Mouse (Mus musculus) liver, postnatal 0 days (tissue): ENCODE results near the gene Aldh3b3. TPM values are rescaled to one million over a fixed set of nuclear protein-coding genes. Genes with fewer than 3 reads are reported as not detected.

Source experiments
- ATAC-seq: fragments of 200-750 bp; cut with Nextera tagmentation; 2 replicates; pipeline ENCODE4 v1.8.0; 2017; ENCODE audit warnings: mild to moderate bottlenecking, moderate library complexity
- DNase-seq: peaks from one replicate; pipeline ENCODE4 v3.0.0-alpha.2; 2016
- H3K27ac ChIP-seq: fragments of 300-500 bp; sonication (generic); 2 replicates; pipeline ENCODE4 v1.5.1; 2014; ENCODE audit warnings: antibody characterized with exemption, moderate library complexity, mild to moderate bottlenecking, low read depth
- H3K27me3 ChIP-seq: fragments of 300-500 bp; sonication (generic); 2 replicates; pipeline ENCODE4 v1.6.1; 2014; ENCODE audit warnings: low read length, control low read depth, mixed read lengths; ENCODE audit not compliant: insufficient read depth
- H3K36me3 ChIP-seq: fragments of 300-500 bp; sonication (generic); replicated peaks from 2 replicates; pipeline ENCODE4 v1.6.1; 2014; ENCODE audit warnings: mild to moderate bottlenecking, control low read depth, low read length, moderate library complexity, mixed read lengths; ENCODE audit not compliant: insufficient read depth
- H3K4me1 ChIP-seq: fragments of 300-500 bp; sonication (generic); 2 replicates; pipeline ENCODE4 v1.6.1; 2014; ENCODE audit warnings: antibody characterized with exemption, mild to moderate bottlenecking, control low read depth; ENCODE audit not compliant: insufficient read depth
- H3K4me2 ChIP-seq: fragments of 300-500 bp; sonication (generic); 2 replicates; pipeline ENCODE4 v1.6.1; 2014; ENCODE audit warnings: low read depth, mild to moderate bottlenecking, low read length, moderate library complexity, mixed read lengths
- H3K4me3 ChIP-seq: fragments of 300-500 bp; sonication (generic); 2 replicates; pipeline ENCODE4 v1.5.1; 2014; ENCODE audit warnings: low read depth, low read length
- H3K9ac ChIP-seq: fragments of 300-500 bp; sonication (generic); replicated peaks from 2 replicates; pipeline ENCODE4 v1.6.1; 2014; ENCODE audit warnings: mild to moderate bottlenecking, moderate library complexity
- H3K9me3 ChIP-seq: fragments of 300-500 bp; sonication (generic); 2 replicates; pipeline ENCODE4 v1.6.1; 2016; ENCODE audit warnings: mild to moderate bottlenecking, control low read depth, low read length, mixed read lengths
- CTCF ChIP-seq: sonication (generic); IDR thresholded peaks from 2 replicates; pipeline ENCODE4 v1.5.1; 2016; ENCODE audit warnings: antibody characterized with exemption, low read depth
- EP300 ChIP-seq: IDR thresholded peaks from 2 replicates; pipeline ENCODE4 v1.6.1; 2016; ENCODE audit warnings: antibody characterized with exemption, low read depth, mild to moderate bottlenecking
- WGBS: fragments of 180-500 bp; shearing (Covaris S2); extraction: QIAGEN DNeasy Blood & Tissue Kit; methylation state at CpG from one replicate; pipeline ENCODE4 v1.1.7; 2014; ENCODE audit not compliant: insufficient replicate concordance; 5-methylcytosine and 5-hydroxymethylcytosine counted together
- polyA plus RNA-seq: library from polyadenylated mRNA; unstranded; fragments of >200 nt; fragmentation: Nextera tagmentation; extraction: Ambion mirVana; gene quantifications from 2 replicates; pipeline ENCODE4 v1.2.1, GENCODE M21; 2015

The Aldh3b3 gene
- polyA plus RNA-seq, 1 experiment from 2014 or later, result 0.13 TPM

DNA sequence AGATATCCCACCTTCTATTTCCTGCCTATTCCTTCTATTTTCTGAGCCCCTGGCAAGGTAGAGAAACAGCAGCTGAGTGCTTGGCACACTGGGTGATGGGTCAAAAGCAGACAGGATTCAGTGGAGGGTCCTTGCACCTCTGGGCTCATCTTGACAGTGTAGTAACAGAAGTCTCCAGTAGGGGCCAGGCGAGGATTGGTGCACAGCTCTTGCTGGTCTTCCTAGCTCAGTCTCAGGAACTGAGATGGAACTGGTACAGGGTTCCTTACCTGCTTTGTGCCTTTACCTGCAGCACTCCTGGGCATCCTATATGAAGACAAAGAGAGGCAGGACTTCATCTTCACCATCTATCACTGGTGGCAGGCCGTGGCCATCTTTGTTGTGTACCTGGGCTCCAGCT, 11.7 kb upstream of the Aldh3b3 start:
- Histone ChIP-seq H3K27ac (no peak overlapping the region), H3K4me2 (no peak overlapping the region), H3K4me3 (no peak overlapping the region), H3K36me3 (peaks cover 37% of the 10 kb centered on the region), H3K27me3 (no peaks in the 10 kb centered on the region), H3K9me3 (no peaks in the 10 kb centered on the region), H3K4me1 (peaks cover 16% of the 10 kb centered on the region), H3K9ac (no peak overlapping the region)
- DNase-seq (peak; percentile 74), ATAC-seq (peak; percentile 61)
- peak; percentile 93 for TF ChIP-seq CTCF
- no peak for TF ChIP-seq EP300
- WGBS, result 21% methylated on average over 2 of the region's 2 CpGs

DNA sequence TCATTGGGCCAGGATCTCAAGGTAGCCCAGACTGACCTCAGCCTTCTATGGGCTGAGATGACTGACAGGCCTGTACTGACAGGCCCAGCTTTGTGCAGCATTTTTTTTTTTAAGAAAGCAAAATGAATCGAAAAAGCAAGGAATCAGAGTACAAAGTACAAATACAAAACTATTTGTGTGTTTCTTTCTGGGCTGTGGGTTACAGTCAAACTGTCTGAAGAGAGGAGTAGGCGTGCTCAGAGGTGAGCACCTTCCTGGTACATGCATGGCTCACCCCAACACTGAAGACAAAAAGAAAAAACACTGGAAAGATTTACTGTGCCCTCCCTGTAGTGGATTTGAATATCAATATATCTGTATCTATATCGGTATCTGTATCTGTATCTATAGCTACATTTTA, 10.6 kb upstream of the Aldh3b3 start:
- DNase-seq, result no peak
- Histone ChIP-seq H3K9me3 (no peaks in the 10 kb centered on the region), H3K4me2 (no peak overlapping the region), H3K27me3 (no peaks in the 10 kb centered on the region), H3K9ac (no peak overlapping the region), H3K36me3 (peaks cover 34% of the 10 kb centered on the region), H3K4me3 (no peak overlapping the region), H3K4me1 (peaks cover 13% of the 10 kb centered on the region), H3K27ac (no peak overlapping the region)
- TF ChIP-seq CTCF (no peak), EP300 (no peak)
- no peak for ATAC-seq
- WGBS, result 72% methylated on average over 3 of the region's 3 CpGs

DNA sequence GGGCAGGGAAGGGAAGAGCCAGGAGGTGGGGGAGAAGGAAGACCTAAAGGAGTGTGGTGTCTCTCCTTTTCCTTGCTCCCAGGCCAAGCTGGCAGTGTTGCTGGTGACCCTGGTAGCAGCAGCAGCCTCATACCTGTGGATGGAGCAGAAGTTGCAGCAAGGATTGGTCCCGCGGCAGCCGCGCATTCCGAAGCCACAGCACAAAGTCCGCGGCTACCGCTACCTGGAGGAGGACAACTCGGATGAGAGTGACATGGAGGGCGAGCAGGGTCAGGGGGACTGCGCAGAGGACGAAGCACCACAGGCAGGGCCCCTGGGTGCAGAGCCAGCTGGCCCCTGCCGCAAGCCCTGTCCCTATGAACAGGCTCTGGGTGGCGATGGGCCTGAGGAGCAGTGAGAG, 9.9 kb upstream of the Aldh3b3 start:
- no peaks in the 10 kb centered on the region for H3K27me3 ChIP-seq
- no peak overlapping the region for H3K27ac ChIP-seq
- H3K36me3 ChIP-seq, result peaks cover 34% of the 10 kb centered on the region
- 78% methylated on average over 14 of the region's 14 CpGs for WGBS
- no peaks in the 10 kb centered on the region for H3K9me3 ChIP-seq
- no peak overlapping the region for H3K9ac ChIP-seq
- no peak for DNase-seq
- no peak for ATAC-seq
- H3K4me2 ChIP-seq, result no peak overlapping the region
- H3K4me1 ChIP-seq, result peaks cover 6% of the 10 kb centered on the region; the same call in 1 of the 2 replicates
- TF ChIP-seq CTCF (no peak), EP300 (no peak)
- no peak overlapping the region for H3K4me3 ChIP-seq

DNA sequence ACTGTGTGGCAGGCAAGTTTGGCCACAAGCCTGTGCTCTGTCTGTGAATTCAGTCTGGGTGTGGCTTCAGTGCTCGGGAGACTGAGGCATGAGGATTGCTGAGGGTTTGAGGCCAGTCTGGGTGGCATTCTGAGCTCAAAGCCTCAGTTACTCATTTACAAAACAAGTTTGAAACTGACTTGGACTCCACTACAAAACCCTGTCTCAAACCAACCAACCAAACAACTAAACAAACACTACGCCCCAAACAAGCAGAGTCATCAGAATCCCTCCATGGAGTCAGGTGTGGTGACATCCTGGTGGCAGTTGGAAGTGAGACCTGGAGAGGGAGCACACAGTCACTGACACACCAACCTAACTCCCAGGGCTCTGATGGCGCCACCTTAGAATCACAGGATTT, 8.1 kb upstream of the Aldh3b3 start:
- DNase-seq (no peak), ATAC-seq (peak; percentile 47; the same call in 1 of the 2 replicates)
- Histone ChIP-seq H3K4me3 (no peak overlapping the region), H3K27ac (no peak overlapping the region), H3K36me3 (peaks cover 27% of the 10 kb centered on the region), H3K9ac (no peak overlapping the region), H3K4me1 (peaks cover 6% of the 10 kb centered on the region; the same call in 1 of the 2 replicates), H3K27me3 (no peaks in the 10 kb centered on the region), H3K9me3 (no peaks in the 10 kb centered on the region), H3K4me2 (no peak overlapping the region)
- 73% methylated on average over 3 of the region's 3 CpGs for WGBS
- TF ChIP-seq CTCF, result no peak
- no peak for TF ChIP-seq EP300

DNA sequence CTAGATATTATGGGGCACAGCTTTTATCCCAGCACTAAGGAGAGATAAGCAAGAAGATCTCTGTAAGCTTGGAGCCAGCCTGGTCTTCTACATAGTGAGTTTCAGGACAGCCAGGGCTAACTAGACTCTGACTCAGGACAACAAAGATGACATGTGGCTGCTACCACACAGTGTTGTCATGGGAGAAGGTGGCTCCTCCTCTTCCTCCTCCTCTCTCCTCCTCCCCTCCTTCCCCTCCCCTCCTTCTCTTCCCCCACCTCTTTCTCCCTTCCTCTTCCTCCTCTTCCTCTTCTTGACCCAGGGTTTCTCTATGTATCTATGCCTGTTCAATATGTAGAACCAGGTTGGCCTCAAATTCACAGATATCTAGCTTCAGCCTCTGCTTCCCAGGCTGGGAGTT, 7.0 kb upstream of the Aldh3b3 start:
- TF ChIP-seq CTCF (no peak), EP300 (no peak)
- no peak overlapping the region for H3K9ac ChIP-seq
- no peaks in the 10 kb centered on the region for H3K9me3 ChIP-seq
- ATAC-seq (no peak), DNase-seq (no peak)
- H3K4me3 ChIP-seq, result no peak overlapping the region
- H3K4me1 ChIP-seq, result no peaks in the 10 kb centered on the region
- H3K27ac ChIP-seq, result no peak overlapping the region; the same call in 1 of the 2 replicates
- no peaks in the 10 kb centered on the region for H3K27me3 ChIP-seq
- peaks cover 24% of the 10 kb centered on the region for H3K36me3 ChIP-seq
- H3K4me2 ChIP-seq, result no peak overlapping the region

DNA sequence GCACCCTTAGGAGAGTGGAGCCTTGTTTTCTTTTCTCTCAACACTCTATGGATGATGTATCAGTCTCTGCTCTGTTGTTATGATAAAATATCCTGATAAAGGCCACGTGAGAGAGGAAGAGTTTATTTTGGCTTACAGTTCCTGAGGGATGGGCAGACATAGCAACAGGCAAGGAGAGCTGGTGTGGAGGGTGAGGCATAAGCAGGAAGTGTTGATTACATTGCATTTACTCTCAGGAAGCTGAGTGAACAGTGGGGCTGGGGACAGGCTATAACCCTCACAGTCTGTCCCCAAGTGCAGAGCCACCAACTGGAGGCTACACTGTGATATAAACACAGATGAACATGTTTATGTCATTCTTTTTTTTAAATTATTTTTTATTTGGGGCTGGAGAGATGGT, 6.3 kb upstream of the Aldh3b3 start:
- DNase-seq (no peak), ATAC-seq (no peak)
- Histone ChIP-seq H3K36me3 (peaks cover 21% of the 10 kb centered on the region), H3K27me3 (no peaks in the 10 kb centered on the region), H3K27ac (no peak overlapping the region; the same call in 1 of the 2 replicates), H3K4me3 (no peak overlapping the region), H3K9ac (no peak overlapping the region), H3K4me1 (no peaks in the 10 kb centered on the region), H3K4me2 (no peak overlapping the region), H3K9me3 (no peaks in the 10 kb centered on the region)
- TF ChIP-seq CTCF (no peak), EP300 (no peak)
- 33% methylated on average over 1 of the region's 1 CpGs for WGBS

DNA sequence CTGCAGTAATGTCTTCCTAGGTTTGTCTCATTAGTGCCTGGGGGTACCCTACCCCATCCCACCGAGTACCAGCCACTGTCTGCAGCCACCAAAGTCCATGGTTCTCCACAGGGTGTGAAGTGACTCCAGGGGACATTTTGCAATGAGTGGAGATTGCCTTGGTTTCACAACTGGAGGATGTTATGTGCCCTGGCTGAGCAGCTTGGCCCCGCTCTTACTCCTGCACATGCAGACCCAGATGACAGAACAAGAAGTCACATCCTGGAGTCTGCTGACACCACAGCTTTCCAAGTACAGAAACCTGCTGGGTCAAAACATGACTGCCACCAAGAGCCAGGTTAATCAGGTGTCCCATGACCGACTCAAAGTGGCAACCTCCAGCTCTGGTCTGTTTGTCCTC, 3.4 kb upstream of the Aldh3b3 start:
- 78% methylated on average over 3 of the region's 3 CpGs for WGBS
- Histone ChIP-seq H3K9me3 (no peaks in the 10 kb centered on the region), H3K4me2 (no peak overlapping the region), H3K4me1 (no peaks in the 10 kb centered on the region), H3K27ac (no peak overlapping the region), H3K4me3 (no peak overlapping the region), H3K36me3 (no peaks in the 10 kb centered on the region), H3K9ac (no peak overlapping the region), H3K27me3 (no peaks in the 10 kb centered on the region)
- ATAC-seq, result 0 out of 2 replicates have a peak, but pooled peaks have one; percentile 29
- TF ChIP-seq CTCF, result no peak
- TF ChIP-seq EP300, result no peak
- no peak for DNase-seq
